Mouse (Mus musculus) kidney, postnatal 0 days (tissue): ENCODE results near the gene Foxo6. TPM values are rescaled to one million over a fixed set of nuclear protein-coding genes. Genes with fewer than 3 reads are reported as not detected.

ENCODE experiments used
- ATAC-seq: fragments of 200-750 bp; cut with Nextera tagmentation; replicated peaks from 2 replicates; pipeline ENCODE4 v1.8.0; 2017; ENCODE audit warnings: low read depth, moderate number of reproducible peaks, moderate TSS enrichment, moderate library complexity; ENCODE audit not compliant: low FRiP score
- DNase-seq: peaks from one replicate; pipeline ENCODE4 v3.0.0-alpha.2; 2016; ENCODE audit warnings: low spot score
- H3K27ac ChIP-seq: fragments of 300-500 bp; sonication (generic); 2 replicates; pipeline ENCODE4 v1.5.1; 2014; ENCODE audit warnings: mild to moderate bottlenecking
- H3K27me3 ChIP-seq: fragments of 300-500 bp; sonication (generic); 2 replicates; pipeline ENCODE4 v1.6.1; 2014; ENCODE audit warnings: low read length, mixed read lengths; ENCODE audit not compliant: insufficient read depth
- H3K36me3 ChIP-seq: fragments of 300-500 bp; sonication (generic); 2 replicates; pipeline ENCODE4 v1.6.1; 2014; ENCODE audit warnings: low read length, mixed read lengths; ENCODE audit not compliant: insufficient read depth
- H3K4me1 ChIP-seq: fragments of 300-500 bp; sonication (generic); replicated peaks from 2 replicates; pipeline ENCODE4 v1.6.1; 2014; ENCODE audit warnings: antibody characterized with exemption, low read length, mixed read lengths; ENCODE audit not compliant: insufficient read depth
- H3K4me2 ChIP-seq: fragments of 300-500 bp; sonication (generic); 2 replicates; pipeline ENCODE4 v1.6.1; 2014; ENCODE audit warnings: mild to moderate bottlenecking, low read length, moderate library complexity, mixed read lengths
- H3K4me3 ChIP-seq: fragments of 300-500 bp; sonication (generic); replicated peaks from 2 replicates; pipeline ENCODE4 v1.5.1; 2014; ENCODE audit warnings: low read depth, low read length
- H3K9ac ChIP-seq: fragments of 300-500 bp; sonication (generic); 2 replicates; pipeline ENCODE4 v1.6.1; 2014; ENCODE audit warnings: low read depth, low read length
- H3K9me3 ChIP-seq: fragments of 300-500 bp; sonication (generic); replicated peaks from 2 replicates; pipeline ENCODE4 v1.6.1; 2016; ENCODE audit warnings: low read length, inconsistent platforms, mixed read lengths
- CTCF ChIP-seq: IDR thresholded peaks from 2 replicates; pipeline ENCODE4 v1.5.1; 2016; ENCODE audit warnings: antibody characterized with exemption, low read depth, mild to moderate bottlenecking, moderate library complexity
- WGBS: fragments of 180-500 bp; shearing (Covaris S2); extraction: QIAGEN DNeasy Blood & Tissue Kit; methylation state at CpG from one replicate; pipeline ENCODE4 v1.1.7; 2014; 5-methylcytosine and 5-hydroxymethylcytosine counted together
- polyA plus RNA-seq: library from polyadenylated mRNA; unstranded; fragments of >200 nt; fragmentation: Nextera tagmentation; extraction: Ambion mirVana; gene quantifications from 2 replicates; pipeline ENCODE4 v1.2.1, GENCODE M21; 2015

Gene Foxo6
- polyA plus RNA-seq, 1 experiment from 2014 or later = 0.11 TPM

DNA sequence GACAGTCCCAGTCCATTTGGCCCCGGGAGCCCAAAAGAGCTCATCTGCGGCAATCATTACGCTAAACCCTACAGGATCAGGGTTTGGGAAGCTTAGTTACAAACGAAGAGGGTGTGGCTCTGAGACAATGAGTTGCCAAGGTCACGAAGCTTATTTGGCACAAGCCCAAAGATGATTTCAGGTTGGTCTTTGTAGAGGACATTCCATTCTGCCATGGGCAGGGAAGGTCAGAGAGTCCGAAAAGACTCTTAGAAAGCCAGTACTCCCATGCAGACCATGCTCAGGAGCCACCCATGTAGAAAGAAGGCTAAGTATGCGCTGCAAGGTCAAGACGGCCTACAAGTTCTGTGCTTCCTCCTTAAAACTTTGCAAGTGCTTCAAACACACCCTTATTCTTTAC, 15.9 kb downstream of the Foxo6 start:
- H3K9me3 ChIP-seq = no peaks in the 10 kb centered on the region
- DNase-seq = no peak
- 50% methylated on average over 8 of the region's 8 CpGs for WGBS
- no peak overlapping the region for H3K4me3 ChIP-seq
- no peak for TF ChIP-seq CTCF
- ATAC-seq = no peak
- peaks cover 7% of the 10 kb centered on the region for H3K4me1 ChIP-seq
- no peak overlapping the region for H3K9ac ChIP-seq
- peaks cover 49% of the 10 kb centered on the region for H3K27me3 ChIP-seq
- H3K27ac ChIP-seq = no peak overlapping the region
- no peak overlapping the region for H3K4me2 ChIP-seq
- H3K36me3 ChIP-seq = no peaks in the 10 kb centered on the region

GRCm38 (mm10) chr4:120270937-120271199, 16.3 kb downstream of the Foxo6 start:
- peaks cover 7% of the 10 kb centered on the region for H3K4me1 ChIP-seq
- H3K9me3 ChIP-seq = no peaks in the 10 kb centered on the region
- no peak overlapping the region for H3K4me3 ChIP-seq
- H3K9ac ChIP-seq = no peak overlapping the region
- H3K4me2 ChIP-seq = no peak overlapping the region
- TF ChIP-seq CTCF = no peak
- WGBS = 37% methylated on average over 4 of the region's 4 CpGs
- ATAC-seq = no peak
- H3K36me3 ChIP-seq = no peaks in the 10 kb centered on the region
- H3K27me3 ChIP-seq = peaks cover 51% of the 10 kb centered on the region
- H3K27ac ChIP-seq = no peak overlapping the region
- no peak for DNase-seq

DNA sequence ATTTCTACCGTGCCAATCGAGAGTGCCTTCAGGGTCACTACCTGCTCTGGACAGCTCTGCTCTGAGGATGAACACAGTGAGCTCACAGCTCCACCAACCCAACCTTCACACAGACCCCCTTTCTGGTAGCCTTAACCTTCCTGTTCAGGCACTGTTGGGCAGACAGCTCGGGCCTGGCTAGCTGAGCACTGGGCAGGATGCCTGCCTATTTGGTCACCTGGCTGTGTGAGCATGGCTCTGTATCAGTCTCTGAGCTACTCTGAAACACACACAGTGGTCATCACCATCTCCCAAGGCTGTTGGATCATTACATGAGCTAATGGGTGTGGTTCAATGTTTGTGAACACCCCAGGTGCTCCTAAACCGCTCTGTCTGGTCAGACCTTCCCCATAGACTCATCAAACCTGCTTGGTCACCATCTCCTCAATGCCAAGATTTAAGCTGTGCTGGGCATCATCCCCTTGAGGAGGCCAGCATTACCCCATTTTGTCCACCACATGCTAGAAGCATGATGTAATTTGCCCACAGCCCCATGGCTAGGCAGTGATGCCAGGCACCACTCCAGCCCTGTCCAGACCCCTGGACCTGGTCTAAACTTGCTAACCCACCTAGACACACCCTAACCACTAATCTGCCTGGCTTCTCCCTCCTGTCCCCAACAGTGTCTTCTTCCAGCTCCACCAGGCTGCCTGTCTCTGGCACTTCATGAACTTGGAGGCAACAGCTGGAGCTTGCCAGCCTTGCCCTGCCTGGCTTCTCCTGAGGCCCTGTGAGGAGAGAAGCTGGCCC, 16.8 kb downstream of the Foxo6 start:
- no peak overlapping the region for H3K27ac ChIP-seq
- H3K4me3 ChIP-seq = no peak overlapping the region
- H3K9ac ChIP-seq = no peak overlapping the region
- TF ChIP-seq CTCF = no peak
- DNase-seq (no peak), ATAC-seq (no peak)
- H3K4me1 ChIP-seq = peaks cover 7% of the 10 kb centered on the region
- no peaks in the 10 kb centered on the region for H3K9me3 ChIP-seq
- WGBS = 63% methylated on average over 4 of the region's 4 CpGs
- H3K27me3 ChIP-seq = peaks cover 56% of the 10 kb centered on the region
- H3K4me2 ChIP-seq = no peak overlapping the region
- H3K36me3 ChIP-seq = no peaks in the 10 kb centered on the region

DNA sequence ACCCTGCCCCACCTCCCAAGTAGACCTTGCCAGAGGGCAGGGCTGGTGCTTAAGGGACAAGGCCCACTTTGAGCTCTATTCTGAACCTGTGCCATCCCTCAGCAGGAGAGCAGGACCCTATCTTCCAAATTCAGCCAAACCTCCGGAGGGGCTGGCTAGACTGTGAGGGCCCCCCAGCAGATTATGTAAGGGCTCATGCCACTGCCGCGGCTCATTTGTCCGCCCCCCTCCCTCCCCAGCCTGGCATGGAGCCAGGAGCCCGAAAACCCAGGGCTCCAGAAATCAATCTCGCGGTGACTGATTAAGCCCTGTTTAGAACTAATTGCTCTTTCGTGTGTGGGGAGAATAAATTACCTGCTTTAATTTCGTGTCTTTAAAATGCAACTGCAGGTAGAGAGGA, 17.7 kb downstream of the Foxo6 start:
- 8% methylated on average over 9 of the region's 9 CpGs for WGBS

DNA sequence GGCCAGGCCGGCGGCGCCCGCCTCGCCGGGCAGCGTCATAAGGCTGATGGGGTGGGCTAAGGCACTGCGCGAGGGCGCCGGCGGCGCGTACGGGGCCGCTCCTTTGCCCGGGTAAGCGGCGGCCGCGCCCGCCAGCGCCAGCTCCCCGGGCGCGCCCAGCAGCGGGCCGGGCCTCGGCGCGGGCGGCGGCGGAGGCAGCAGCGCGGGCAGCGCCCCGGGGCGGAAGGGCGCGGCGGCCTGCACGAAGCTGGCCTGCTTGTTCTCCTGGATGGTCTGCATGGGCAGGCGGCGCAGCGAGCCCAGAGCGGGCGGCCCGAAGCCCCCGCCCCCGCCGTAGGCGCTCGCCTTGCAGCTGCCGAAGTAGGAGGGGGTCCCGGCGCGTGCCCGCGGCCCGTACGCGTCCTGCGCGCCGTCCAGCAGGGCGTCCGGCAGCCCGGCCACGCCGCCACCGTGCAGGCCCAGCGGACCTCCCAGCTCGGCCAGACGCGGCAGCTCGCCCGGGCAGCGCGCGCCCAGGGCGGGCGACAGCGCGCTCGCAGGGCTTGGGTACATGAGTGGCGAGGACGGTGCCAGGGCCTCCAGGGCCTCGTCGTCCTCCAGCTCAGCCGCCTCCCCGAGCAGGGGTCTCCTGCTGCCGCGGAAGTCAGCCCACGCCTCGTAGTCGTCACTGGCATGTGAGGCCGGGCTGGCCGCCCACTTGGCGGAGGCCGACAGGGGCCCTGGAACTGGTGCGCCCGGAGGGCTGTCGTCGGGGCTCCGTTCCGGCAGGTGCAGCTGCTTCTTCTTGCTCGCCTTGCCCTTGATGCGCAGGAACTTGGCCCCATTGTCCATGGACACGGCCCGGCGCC, 18.7 kb downstream of the Foxo6 start:
- Histone ChIP-seq H3K27ac (no peak overlapping the region), H3K9me3 (no peaks in the 10 kb centered on the region), H3K36me3 (no peaks in the 10 kb centered on the region), H3K27me3 (peaks cover 60% of the 10 kb centered on the region), H3K4me2 (peak overlapping the region; percentile 60), H3K4me1 (peaks cover 7% of the 10 kb centered on the region; the same call in 1 of the 2 replicates), H3K4me3 (peak overlapping the region; percentile 38), H3K9ac (0 out of 2 replicates have a peak overlapping the region, but pooled peaks have one; percentile 31)
- DNase-seq = peak; percentile 16
- under 1% methylated on average over 84 of the region's 112 CpGs for WGBS
- ATAC-seq = no peak; the same call in 1 of the 2 replicates
- TF ChIP-seq CTCF = no peak

More for the DNA sequence above, 17.7 kb downstream of the Foxo6 start:
- H3K36me3 ChIP-seq = no peaks in the 10 kb centered on the region
- H3K4me2 ChIP-seq = no peak overlapping the region
- H3K9me3 ChIP-seq = no peaks in the 10 kb centered on the region
- TF ChIP-seq CTCF = no peak
- no peak overlapping the region for H3K27ac ChIP-seq
- H3K27me3 ChIP-seq = peaks cover 61% of the 10 kb centered on the region
- ATAC-seq = no peak
- no peak overlapping the region for H3K9ac ChIP-seq
- no peak for DNase-seq
- peaks cover 7% of the 10 kb centered on the region; the same call in 1 of the 2 replicates for H3K4me1 ChIP-seq
- H3K4me3 ChIP-seq = no peak overlapping the region

- no peaks in the 10 kb centered on the region for H3K36me3 ChIP-seq
- ATAC-seq (no peak; the same call in 1 of the 2 replicates), DNase-seq (no peak)
- H3K4me1 ChIP-seq = peaks cover 7% of the 10 kb centered on the region; the same call in 1 of the 2 replicates
- H3K27me3 ChIP-seq = peaks cover 60% of the 10 kb centered on the region
- H3K4me3 ChIP-seq = peak overlapping the region; percentile 38
- no peak overlapping the region for H3K9ac ChIP-seq
- no peak overlapping the region for H3K27ac ChIP-seq
- 7% methylated on average over 25 of the region's 25 CpGs for WGBS
- peak overlapping the region; percentile 60 for H3K4me2 ChIP-seq
- no peaks in the 10 kb centered on the region for H3K9me3 ChIP-seq
- no peak for TF ChIP-seq CTCF
Measured at GRCm38 (mm10) chr4:120267683-120268082, 19.5 kb downstream of the Foxo6 start.
